Mouse (Mus musculus): ENCODE data around the gene 5730596B20Rik. TPM values are rescaled to one million over a fixed set of nuclear protein-coding genes. Genes with fewer than 3 reads are reported as not detected.

5730596B20Rik gene
- polyA plus RNA-seq, 1 experiment from 2014 or later = 0.12 TPM

DNA sequence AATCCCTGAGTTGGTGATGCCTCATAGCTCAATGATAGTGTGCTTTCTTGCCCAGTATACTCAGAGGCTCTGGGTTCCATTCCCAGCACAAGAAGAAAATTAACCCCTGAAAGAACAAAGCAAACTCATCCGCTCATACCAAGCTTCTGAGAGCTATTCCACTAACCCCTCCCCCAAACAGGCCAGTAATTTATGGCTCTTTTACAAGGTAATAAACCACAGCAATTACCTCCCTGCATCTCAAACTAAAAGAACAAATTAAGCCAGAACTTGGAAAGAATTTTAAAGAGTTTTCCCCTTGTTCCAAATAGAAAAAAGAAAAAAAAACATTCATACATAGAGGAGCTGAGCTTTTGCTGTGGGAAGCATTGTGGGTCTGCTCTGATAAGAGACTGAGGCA, 5.5 kb downstream of the 5730596B20Rik start:
- Histone ChIP-seq H3K4me1 (no peaks in the 10 kb centered on the region), H3K9me3 (no peaks in the 10 kb centered on the region), H3K4me3 (no peak overlapping the region), H3K27me3 (replicated peaks; ENCODE audit: low read depth, poor library complexity, severe bottlenecking) (peaks cover 100% of the 10 kb centered on the region), H3K27ac (replicated peaks) (no peak overlapping the region), H3K36me3 (replicated peaks) (no peaks in the 10 kb centered on the region)
- DNase-seq (ENCODE audit: low spot score) = no peak
- 9% methylated on average over 1 of the region's 1 CpGs for WGBS

DNA sequence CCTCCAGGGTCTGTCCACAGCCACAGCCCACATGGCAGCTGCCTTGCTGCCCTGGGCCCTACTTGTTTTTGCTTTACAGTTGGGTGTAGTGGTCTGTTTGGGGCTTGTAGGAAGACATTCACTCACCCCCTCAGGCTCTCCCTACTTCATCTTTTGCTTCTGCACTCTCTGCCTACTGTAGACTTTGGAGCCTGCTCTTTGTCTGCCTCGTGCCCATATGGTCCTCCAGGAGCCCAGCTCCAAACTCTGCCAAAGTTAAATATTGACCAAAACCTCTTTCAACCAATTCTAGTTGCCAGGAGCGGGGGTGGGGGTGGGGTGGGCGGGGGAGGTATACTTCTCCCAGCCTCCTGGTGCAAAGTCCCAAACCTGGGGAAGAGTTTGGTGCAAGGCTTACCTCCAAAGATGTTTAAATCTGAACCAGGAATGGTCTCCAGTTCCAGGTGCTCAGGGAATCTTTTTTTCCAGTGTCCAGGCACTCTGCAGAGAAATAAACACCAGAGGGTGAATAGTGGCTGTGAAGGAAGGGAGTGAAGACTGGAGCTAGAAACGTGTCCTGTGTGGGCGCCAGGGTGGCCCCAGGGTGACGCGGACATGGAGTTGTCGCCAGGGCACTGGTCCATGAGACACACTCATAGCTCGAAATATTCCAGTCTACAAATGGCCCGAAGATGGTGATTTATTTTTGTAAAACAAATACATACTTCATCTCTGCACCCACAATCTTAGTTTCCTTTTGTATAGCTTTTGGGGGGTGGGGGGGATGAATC, 6.2 kb downstream of the 5730596B20Rik start:
- Histone ChIP-seq H3K9me3 (no peaks in the 10 kb centered on the region), H3K36me3 (replicated peaks) (no peaks in the 10 kb centered on the region), H3K27ac (replicated peaks) (no peak overlapping the region), H3K4me3 (no peak overlapping the region), H3K4me1 (no peaks in the 10 kb centered on the region), H3K27me3 (replicated peaks; ENCODE audit: low read depth, poor library complexity, severe bottlenecking) (peaks cover 100% of the 10 kb centered on the region)
- 8% methylated on average over 10 of the region's 10 CpGs for WGBS
- no peak for DNase-seq (ENCODE audit: low spot score)

DNA sequence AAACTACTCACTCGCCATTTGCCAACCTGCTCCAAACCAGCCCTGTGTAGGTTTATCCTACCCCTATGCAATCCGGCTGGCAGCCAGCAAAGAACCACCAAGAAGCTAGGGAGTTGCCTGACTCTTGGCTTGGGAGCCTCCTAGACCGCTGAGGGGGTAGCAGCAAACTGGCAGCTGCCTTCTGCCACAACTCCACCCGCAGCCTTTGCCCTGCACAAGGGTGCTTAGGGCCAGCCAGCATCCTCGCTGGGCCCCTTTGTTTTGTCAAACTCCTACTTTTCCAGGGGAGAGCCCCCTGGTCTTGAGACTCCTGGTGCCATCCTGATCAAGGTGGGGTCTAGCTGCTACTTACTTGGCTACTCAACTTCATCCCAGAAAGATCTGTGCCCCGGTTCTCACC, 7.4 kb downstream of the 5730596B20Rik start:
- Histone ChIP-seq H3K9me3 (no peaks in the 10 kb centered on the region), H3K4me1 (no peaks in the 10 kb centered on the region), H3K4me3 (no peak overlapping the region), H3K27ac (replicated peaks) (no peak overlapping the region), H3K36me3 (replicated peaks) (no peaks in the 10 kb centered on the region), H3K27me3 (replicated peaks; ENCODE audit: low read depth, poor library complexity, severe bottlenecking) (peaks cover 100% of the 10 kb centered on the region)
- peak; percentile 36 for DNase-seq (ENCODE audit: low spot score)
- WGBS = 1% methylated on average over 6 of the region's 6 CpGs

DNA sequence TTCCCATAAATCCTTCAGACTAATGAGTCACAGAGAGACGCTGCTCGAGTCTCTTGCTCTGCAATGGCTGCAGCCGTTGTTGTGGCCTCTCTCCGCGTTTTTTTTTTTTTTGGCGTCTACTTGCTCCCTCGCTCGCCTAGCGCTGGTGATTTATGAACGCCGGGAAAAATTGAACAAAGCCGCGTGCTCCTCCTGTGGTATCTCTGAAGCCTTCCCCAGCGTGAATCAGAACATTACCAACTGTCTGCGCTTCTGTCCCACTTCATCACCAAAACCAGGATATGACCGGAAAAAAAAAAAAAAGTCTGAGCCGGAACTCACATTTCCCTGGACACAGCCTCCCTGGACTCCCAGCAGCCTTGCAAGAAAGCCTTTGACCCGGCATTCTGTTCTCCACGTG, 7.9 kb downstream of the 5730596B20Rik start:
- Histone ChIP-seq H3K27ac (replicated peaks) (no peak overlapping the region), H3K36me3 (replicated peaks) (no peaks in the 10 kb centered on the region), H3K27me3 (replicated peaks; ENCODE audit: low read depth, poor library complexity, severe bottlenecking) (peaks cover 100% of the 10 kb centered on the region), H3K9me3 (no peaks in the 10 kb centered on the region), H3K4me3 (no peak overlapping the region), H3K4me1 (no peaks in the 10 kb centered on the region)
- WGBS = 2% methylated on average over 19 of the region's 19 CpGs
- DNase-seq (ENCODE audit: low spot score) = no peak

DNA sequence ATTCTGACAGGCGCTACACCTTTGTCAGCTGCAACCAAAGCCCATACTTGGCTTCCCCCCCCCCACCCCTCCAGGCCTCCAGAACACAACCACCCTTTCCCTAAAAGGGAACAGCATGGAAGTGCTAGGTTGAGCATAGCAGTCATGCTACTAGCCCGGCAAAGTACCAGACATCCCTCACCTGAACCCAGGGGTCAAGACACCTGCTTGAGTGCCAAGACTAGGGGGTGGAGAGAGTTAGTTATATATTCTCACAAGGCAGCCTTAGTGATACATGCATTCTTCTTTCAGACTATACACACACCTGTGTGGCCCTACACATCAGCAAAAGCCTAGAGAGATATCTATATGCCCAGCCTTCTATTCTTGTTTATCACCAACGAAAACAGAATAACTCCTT, 8.5 kb downstream of the 5730596B20Rik start:
- Histone ChIP-seq H3K27me3 (replicated peaks; ENCODE audit: low read depth, poor library complexity, severe bottlenecking) (peaks cover 100% of the 10 kb centered on the region), H3K4me3 (no peak overlapping the region), H3K27ac (replicated peaks) (no peak overlapping the region), H3K36me3 (replicated peaks) (no peaks in the 10 kb centered on the region), H3K9me3 (no peaks in the 10 kb centered on the region), H3K4me1 (no peaks in the 10 kb centered on the region)
- no peak for DNase-seq (ENCODE audit: low spot score)
- WGBS = 7% methylated on average over 3 of the region's 3 CpGs

DNA sequence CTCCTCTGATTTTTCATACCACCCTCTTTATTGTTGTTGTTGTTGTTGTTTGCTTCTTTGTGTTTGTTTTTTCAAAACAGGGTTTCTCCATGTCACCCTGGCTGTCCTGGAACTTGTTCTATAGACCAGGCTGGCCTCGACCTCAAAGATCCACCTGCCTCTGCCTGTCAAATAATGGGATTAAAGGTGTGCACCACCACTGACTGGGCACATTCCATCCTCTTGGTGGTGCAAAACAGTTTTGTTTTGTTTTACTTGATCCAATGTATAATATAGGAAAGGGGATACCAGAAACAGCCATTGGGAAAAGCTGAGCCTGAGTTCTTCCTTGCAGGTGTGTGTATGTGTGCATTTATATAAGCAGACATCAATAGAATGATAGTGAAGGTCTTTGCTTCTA, 9.2 kb downstream of the 5730596B20Rik start:
- peaks cover 6% of the 10 kb centered on the region; the same call in 1 of the 2 replicates for H3K4me1 ChIP-seq
- H3K36me3 ChIP-seq (replicated peaks) = no peaks in the 10 kb centered on the region
- 8% methylated on average over 1 of the region's 1 CpGs for WGBS
- no peak for DNase-seq (ENCODE audit: low spot score)
- no peak overlapping the region for H3K4me3 ChIP-seq
- no peaks in the 10 kb centered on the region for H3K9me3 ChIP-seq
- peaks cover 100% of the 10 kb centered on the region for H3K27me3 ChIP-seq (replicated peaks; ENCODE audit: low read depth, poor library complexity, severe bottlenecking)
- H3K27ac ChIP-seq (replicated peaks) = no peak overlapping the region

DNA sequence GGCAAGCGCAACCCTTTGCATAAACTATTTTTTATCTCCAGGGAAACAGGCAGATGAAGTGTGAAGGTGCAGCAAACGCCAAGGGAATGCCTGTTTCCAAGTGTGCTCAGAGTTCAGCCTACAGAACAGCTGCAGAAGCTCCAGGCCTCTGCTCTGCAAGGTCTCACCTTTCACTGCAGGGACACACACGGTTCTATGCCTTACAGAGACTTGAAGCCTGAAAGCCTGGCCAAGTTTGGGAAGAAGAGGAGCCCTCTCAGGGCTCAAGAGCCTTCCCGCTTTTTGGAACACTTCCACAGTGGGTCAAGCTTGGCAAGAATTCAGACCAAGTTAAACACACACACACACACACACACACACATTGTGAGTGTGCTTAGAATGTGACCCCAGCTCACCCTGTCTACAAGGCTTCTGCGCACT, 11.9 kb downstream of the 5730596B20Rik start:
- Histone ChIP-seq H3K27ac (replicated peaks) (no peak overlapping the region), H3K4me3 (no peak overlapping the region), H3K4me1 (peaks cover 14% of the 10 kb centered on the region), H3K9me3 (no peaks in the 10 kb centered on the region), H3K36me3 (replicated peaks) (no peaks in the 10 kb centered on the region), H3K27me3 (replicated peaks; ENCODE audit: low read depth, poor library complexity, severe bottlenecking) (peaks cover 100% of the 10 kb centered on the region)
- DNase-seq (ENCODE audit: low spot score) = peak; percentile 34
- WGBS = 9% methylated on average over 5 of the region's 5 CpGs

DNA sequence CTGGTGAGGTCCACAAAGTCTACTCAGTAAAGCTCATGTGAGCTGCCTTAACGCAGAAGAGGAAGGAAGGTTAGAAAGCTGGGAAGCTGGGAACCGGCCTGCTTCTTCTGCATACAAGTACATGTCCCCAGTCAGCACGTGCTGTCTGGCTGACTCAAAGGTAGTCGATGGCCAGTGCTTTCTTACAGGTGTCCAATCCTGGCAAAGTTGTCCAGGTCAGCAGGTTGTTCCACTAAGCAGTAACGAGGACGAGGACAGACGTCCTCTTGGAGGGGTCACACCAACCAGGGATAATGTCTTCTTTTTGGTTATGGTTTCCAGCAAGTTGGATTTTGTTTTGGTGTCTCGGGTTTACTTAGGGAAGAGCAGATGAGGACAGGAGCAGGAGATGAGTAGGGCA, 12.6 kb downstream of the 5730596B20Rik start:
- no peaks in the 10 kb centered on the region for H3K9me3 ChIP-seq
- peak; percentile 49 for DNase-seq (ENCODE audit: low spot score)
- peaks cover 14% of the 10 kb centered on the region for H3K4me1 ChIP-seq
- WGBS = 5% methylated on average over 8 of the region's 8 CpGs
- no peaks in the 10 kb centered on the region for H3K36me3 ChIP-seq (replicated peaks)
- H3K27me3 ChIP-seq (replicated peaks; ENCODE audit: low read depth, poor library complexity, severe bottlenecking) = peaks cover 100% of the 10 kb centered on the region
- no peak overlapping the region for H3K27ac ChIP-seq (replicated peaks)
- H3K4me3 ChIP-seq = no peak overlapping the region

DNA sequence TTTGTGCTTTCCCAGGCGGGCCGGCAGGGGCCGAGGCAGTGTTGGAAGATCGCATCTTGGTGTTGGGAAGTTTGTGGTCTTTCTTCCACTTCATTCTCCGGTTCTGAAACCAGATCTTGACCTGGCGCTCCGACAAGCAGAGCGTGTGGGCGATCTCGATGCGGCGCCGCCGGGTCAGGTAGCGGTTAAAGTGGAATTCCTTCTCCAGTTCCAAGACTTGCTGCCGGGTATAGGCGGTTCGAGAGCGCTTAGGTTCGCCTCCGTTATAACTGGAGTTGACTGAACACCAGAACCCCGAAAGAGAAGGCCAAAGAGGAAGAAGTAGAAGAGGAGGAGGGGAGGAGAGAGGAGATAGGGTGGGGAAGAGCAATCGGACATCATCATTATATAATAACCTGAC, 13.1 kb downstream of the 5730596B20Rik start:
- Histone ChIP-seq H3K9me3 (no peaks in the 10 kb centered on the region), H3K27ac (replicated peaks) (no peak overlapping the region), H3K36me3 (replicated peaks) (no peaks in the 10 kb centered on the region), H3K4me1 (peaks cover 14% of the 10 kb centered on the region), H3K27me3 (replicated peaks; ENCODE audit: low read depth, poor library complexity, severe bottlenecking) (peaks cover 100% of the 10 kb centered on the region), H3K4me3 (no peak overlapping the region)
- DNase-seq (ENCODE audit: low spot score) = peak; percentile 47
- under 1% methylated on average over 23 of the region's 23 CpGs for WGBS

DNA sequence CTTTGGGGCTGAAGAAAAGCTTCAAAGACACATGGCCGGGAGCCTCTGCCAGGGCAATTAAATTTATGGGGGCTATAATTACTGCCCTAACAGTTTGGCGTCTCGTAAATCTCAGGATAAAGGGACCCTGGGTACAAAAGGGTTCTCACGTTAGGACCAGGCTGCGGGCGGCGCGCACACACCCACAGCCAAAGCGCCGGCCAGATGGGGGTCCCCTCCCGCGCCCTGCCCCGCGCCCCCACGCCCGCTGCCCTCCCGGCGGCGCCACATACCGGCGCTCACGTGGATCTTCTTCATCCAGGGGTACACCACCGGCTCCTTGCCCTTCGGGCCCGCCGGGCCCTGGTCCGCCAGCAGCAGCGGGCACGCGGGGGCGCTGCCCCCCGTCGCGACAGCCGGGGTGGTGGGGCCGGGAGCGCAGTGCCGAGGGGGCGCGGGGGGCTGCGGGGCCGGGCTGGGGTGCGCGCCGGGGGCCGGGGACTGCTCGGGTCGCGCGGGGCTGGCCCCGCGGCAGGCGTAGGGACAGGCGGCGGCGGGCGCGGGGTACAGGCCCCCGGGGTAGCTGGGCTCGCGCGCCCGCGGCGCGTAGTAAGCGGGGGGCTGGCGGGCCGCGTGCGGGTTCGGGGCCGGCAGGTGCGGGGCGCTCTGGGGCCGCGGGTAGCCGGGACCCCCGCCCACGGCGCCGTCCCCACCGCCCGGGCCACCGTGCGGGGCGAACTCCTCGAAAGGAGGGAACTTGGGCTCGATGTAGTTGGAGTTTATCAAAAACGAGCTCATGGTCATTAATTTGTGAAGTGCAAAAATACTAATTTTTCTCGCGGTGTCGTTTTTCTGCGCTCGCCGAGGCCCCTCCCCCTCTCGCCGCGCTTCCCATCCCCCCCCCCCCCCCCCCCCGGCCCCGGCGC, 13.9 kb downstream of the 5730596B20Rik start, which contains the start of gene Hoxa4:
Gene Hoxa4, minus strand, starts transcription at position 848 of the 905 bp plus-strand sequence.
- no peak within 1 kb of the TSS for H3K27ac ChIP-seq (replicated peaks)
- H3K27me3 ChIP-seq (replicated peaks; ENCODE audit: low read depth, poor library complexity, severe bottlenecking) = peaks cover 100% of the 10 kb centered on the region

DNA sequence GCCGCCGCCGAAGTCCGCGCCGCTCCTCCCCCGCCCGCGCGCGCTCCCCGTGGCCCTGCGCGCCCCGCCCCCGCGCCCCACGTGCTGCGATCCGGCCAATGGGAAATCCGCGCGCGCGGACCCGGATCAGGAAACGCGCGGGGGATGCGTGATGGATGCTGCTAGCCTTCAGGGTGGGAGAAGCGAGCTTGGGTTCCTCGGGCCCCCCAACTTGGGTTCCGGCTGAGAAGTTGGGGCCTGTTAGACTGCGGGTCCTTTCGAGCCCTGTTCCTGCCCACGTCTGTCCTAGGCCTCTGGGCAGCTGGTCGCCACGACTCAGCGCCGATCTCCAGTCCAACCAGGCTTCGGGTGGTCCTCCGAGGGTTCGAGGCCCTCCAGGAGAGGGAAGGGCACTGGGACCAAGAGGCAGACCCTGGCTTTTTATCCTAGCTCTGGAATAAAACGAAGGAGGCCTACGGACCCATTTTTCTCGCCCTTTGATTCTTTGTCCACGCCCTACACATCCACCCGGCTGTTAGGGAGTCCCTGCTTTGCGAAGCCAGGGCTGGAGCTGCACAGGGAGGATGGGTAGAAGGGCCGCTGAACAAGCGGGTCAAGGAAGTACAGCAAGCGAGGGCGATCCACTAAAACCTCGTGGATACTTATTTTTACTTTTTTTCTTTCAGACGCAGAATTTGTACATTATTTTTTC, 14.7 kb downstream of the 5730596B20Rik start:
- H3K4me1 ChIP-seq = peaks cover 14% of the 10 kb centered on the region
- H3K27me3 ChIP-seq (replicated peaks; ENCODE audit: low read depth, poor library complexity, severe bottlenecking) = peaks cover 100% of the 10 kb centered on the region
- no peaks in the 10 kb centered on the region for H3K36me3 ChIP-seq (replicated peaks)
- no peaks in the 10 kb centered on the region for H3K9me3 ChIP-seq
- peak; percentile 85 for DNase-seq (ENCODE audit: low spot score)
- WGBS = under 1% methylated on average over 48 of the region's 55 CpGs
- H3K4me3 ChIP-seq = peak overlapping the region; percentile 55
- no peak overlapping the region for H3K27ac ChIP-seq (replicated peaks)

More for the DNA sequence above, 13.9 kb downstream of the 5730596B20Rik start, which contains the start of gene Hoxa4:
- no peaks in the 10 kb centered on the region for H3K9me3 ChIP-seq
- H3K4me3 ChIP-seq = peak within 1 kb of the TSS; percentile 55
- under 1% methylated on average over 94 of the region's 102 CpGs for WGBS
- H3K36me3 ChIP-seq (replicated peaks) = no peaks in the 10 kb centered on the region
- peaks cover 14% of the 10 kb centered on the region for H3K4me1 ChIP-seq
- peak; percentile 44 for DNase-seq (ENCODE audit: low spot score)

DNA sequence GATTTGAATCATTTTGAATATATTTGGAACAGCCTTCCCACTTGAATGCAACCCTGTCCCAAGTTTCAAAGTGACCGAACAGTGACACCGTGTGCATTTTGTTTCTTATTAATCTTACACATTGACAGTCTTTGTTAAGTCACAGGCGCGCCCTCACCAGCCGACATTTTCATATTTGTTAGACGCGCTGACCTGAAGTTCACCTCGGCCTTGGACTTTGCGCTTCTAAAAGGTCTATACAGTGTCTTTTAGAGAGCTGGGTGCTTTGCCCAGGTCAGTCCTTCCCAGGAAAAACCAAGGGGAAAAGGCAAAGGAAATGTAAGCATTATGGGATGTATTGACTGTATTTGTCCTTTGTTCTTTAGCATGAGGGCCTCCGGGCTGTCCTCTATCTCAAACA, 17.4 kb downstream of the 5730596B20Rik start:
- H3K4me3 ChIP-seq = no peak overlapping the region

More for the DNA sequence above, 17.4 kb downstream of the 5730596B20Rik start:
- 3% methylated on average over 10 of the region's 10 CpGs for whole genome bisulfite sequencing
- no peaks in the 10 kb centered on the region for H3K36me3 ChIP-seq (replicated peaks)
- DNase-seq (ENCODE audit: low spot score) = peak; percentile 38
- H3K27ac ChIP-seq (replicated peaks) = no peak overlapping the region
- H3K9me3 ChIP-seq = no peaks in the 10 kb centered on the region
- H3K4me1 ChIP-seq = peaks cover 14% of the 10 kb centered on the region
- peaks cover 100% of the 10 kb centered on the region for H3K27me3 ChIP-seq (replicated peaks; ENCODE audit: low read depth, poor library complexity, severe bottlenecking)
